Mouse (Mus musculus) E14TG2a.4 (cell line): ENCODE measurements at regions not wholly inside any gene's neighbourhood (a gene's known extent, or its start where the extent isn't known, plus 50 kb on each side); places are given as distances from the start of the nearest gene placed in this dataset.

Experiments used
- CTCF ChIP-seq: conservative IDR thresholded peaks from 2 replicates; pipeline ENCODE4 v1.5.1; 2014; ENCODE audit warnings: low read length
- NANOG ChIP-seq: IDR thresholded peaks from 2 replicates; pipeline ENCODE4 v1.6.1; 2014; ENCODE audit warnings: borderline replicate concordance, low read length, mixed read lengths

DNA sequence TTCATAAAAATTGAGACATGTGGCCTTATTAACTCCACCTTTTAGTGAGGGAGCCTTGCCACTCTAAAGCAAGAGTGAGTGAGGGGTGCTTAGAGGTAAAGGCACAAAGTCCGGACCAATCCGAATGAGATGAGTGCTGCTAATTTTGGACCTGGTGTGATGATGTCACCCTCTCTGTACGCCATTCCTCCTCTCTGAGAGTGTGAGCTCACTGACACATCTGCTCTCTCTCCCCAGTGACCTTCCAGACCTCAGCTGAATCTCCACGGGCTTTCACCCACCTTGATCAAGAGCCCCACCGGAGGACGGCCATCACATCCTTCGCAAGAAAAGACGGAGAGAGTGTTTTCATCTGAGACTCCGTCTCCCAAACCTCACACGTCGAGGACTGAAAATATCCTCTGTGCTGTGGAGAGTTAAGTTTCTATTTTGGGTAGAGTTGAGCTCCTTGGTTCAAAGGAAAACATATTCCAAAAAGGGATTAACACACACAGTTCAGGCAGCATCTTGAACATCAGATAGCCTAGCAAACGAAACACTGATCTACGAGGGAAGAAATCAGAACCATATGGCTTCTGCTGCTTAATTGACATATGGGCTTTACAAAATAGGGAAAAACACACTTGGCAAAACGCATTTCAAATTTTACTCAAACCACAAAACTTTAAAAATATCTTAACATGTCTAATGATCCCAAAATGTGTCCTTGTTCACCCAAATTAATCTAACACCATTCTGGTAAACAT is 96.2 kb upstream of the 3110018I06Rik start:
- TF ChIP-seq CTCF (no peak), NANOG (no peak)
